Mouse (Mus musculus) small intestine, adult 2 months (tissue): ENCODE data around the gene Rai1.

ENCODE experiments used
- CTCF ChIP-seq: fragments of 200-500 bp; IDR thresholded peaks from 2 replicates; pipeline ENCODE4 v1.5.1; 2012; ENCODE audit warnings: low read depth, mild to moderate bottlenecking, control low read depth, inconsistent platforms, low read length, moderate library complexity, mixed read lengths; ENCODE audit not compliant: insufficient replicate concordance, insufficient read length; ENCODE audit errors: extremely low read depth
- POLR2A ChIP-seq: fragments of 200-500 bp; IDR thresholded peaks from 2 replicates; pipeline ENCODE4 v1.6.1; 2012; ENCODE audit warnings: low read depth, mild to moderate bottlenecking, control low read depth, inconsistent platforms, low read length, moderate library complexity

- TF ChIP-seq CTCF (no peak), POLR2A (no peak)
Measured at GRCm38 (mm10) chr11:60247753-60248550, 143.1 kb downstream of the Rai1 start.
